Mouse (Mus musculus) bone marrow, adult 2 months (tissue): ENCODE data around the gene Pex5l.

Experiments
- CTCF ChIP-seq: fragments of 200-500 bp; IDR thresholded peaks from 2 replicates; pipeline ENCODE4 v1.5.1; 2011; ENCODE audit warnings: low read length, control low read depth; ENCODE audit not compliant: control insufficient read depth, insufficient read depth
- POLR2A ChIP-seq: fragments of 200-500 bp; IDR thresholded peaks from 2 replicates; pipeline ENCODE4 v1.6.1; 2011; ENCODE audit warnings: low read depth, mild to moderate bottlenecking, control low read depth, low read length, borderline replicate concordance; ENCODE audit not compliant: control insufficient read depth

GRCm38 (mm10) chr3:32939802-32940501, 203.1 kb downstream of the Pex5l start:
- no peak for TF ChIP-seq POLR2A
- no peak for TF ChIP-seq CTCF
